Mouse (Mus musculus): ENCODE data around the gene Rasip1.

- no peak for TF ChIP-seq CTCF (conservative IDR thresholded peaks at IDR 0.05; ENCODE audit: low read length)
- no peak for TF ChIP-seq NANOG (IDR thresholded peaks at IDR 0.05; ENCODE audit: borderline replicate concordance, low read length)
- no peak for TF ChIP-seq POU5F1 (IDR thresholded peaks at IDR 0.05; ENCODE audit: borderline replicate concordance, low read length)
These were observed 39.4 kb upstream of the Rasip1 start for GRCm38 (mm10) chr7:45587631-45588592.

Measured in E14TG2a.4 (cell line).